ENCODE assay signal across 31 mouse cellular contexts in genomic region chr8:45329206-45329980, GRCm38 (mm10). TPM values are rescaled to one million over a fixed set of nuclear protein-coding genes. Genes with fewer than 3 reads are reported as not detected.
DNase-seq lines count a peak whose midpoint lies in the region; ATAC-seq and TF ChIP-seq lines count a peak whose summit lies in the region.
"Had no signal": no experiment of that assay in that cellular context is flagged by ENCODE, and none has a peak within 500 bp of the region (broad histone marks: within the 10 kb centered on the region; RNA-seq: fewer than 3 reads in every experiment).

No protein-coding gene starts in this region.

- H3K4me1 ChIP-seq in heart, embryonic 10.5 days: 0 out of 2 replicates have a peak, but pooled peaks cover 6% of the 10 kb centered on the region
- H3K4me1 ChIP-seq in hindbrain, postnatal 0 days (ENCODE audit: insufficient read depth, low read length): peaks cover 7% of the 10 kb centered on the region; the same call in 1 of the 2 replicates
- peaks cover 4% of the 10 kb centered on the region; the same call in 1 of the 2 replicates for H3K4me1 ChIP-seq in kidney, adult 2 months (ENCODE audit: control insufficient read depth, insufficient read depth, low read length)

- 84% methylated on average over 6 of the region's 6 CpGs for WGBS in heart, embryonic 10.5 days
- 95% methylated on average over 6 of the region's 6 CpGs for WGBS in hindbrain, postnatal 0 days
- WGBS in kidney, adult 2 months: 91% methylated on average over 6 of the region's 6 CpGs

- DNase-seq in heart, adult 11 months: peak; percentile 90
- no peak for DNase-seq in heart, embryonic 10.5 days (ENCODE audit: low spot score)
- DNase-seq in NIH3T3 (ENCODE audit: low read depth): peak; percentile 40
- peak; percentile 34 to 58 for DNase-seq in lung, adult 18-20 months
- DNase-seq in lung, postnatal 36 days: peak; percentile 75
- DNase-seq in hindbrain, postnatal 0 days (ENCODE audit: low spot score): no peak
- no peak for DNase-seq in kidney, adult 2 months
- DNase-seq: adrenal gland, adult 2 months; cerebellum, adult 9-10 months; gastrocnemius, postnatal 14 days; kidney, adult 18-20 months; right cerebral cortex, adult 18-20 months; right cerebral cortex, postnatal 4 days; thymus, adult 18-20 months; thymus, postnatal 4 days had no signal

- no peak for TF ChIP-seq POLR2A in kidney, adult 2 months (IDR thresholded peaks at IDR 0.05; ENCODE audit: low read depth, low read length)

- H3K9me3 ChIP-seq in heart, embryonic 10.5 days: no peaks in the 10 kb centered on the region
- H3K9me3 ChIP-seq in hindbrain, postnatal 0 days (ENCODE audit: low read length): no peaks in the 10 kb centered on the region
- H3K9me3 ChIP-seq: embryonic facial prominence, embryonic 15.5 days; forebrain, embryonic 10.5 days; liver, embryonic 15.5 days; midbrain, embryonic 10.5 days had no signal

- no peak overlapping the region for H3K4me2 ChIP-seq in hindbrain, postnatal 0 days (ENCODE audit: low read depth, low read length)
- H3K4me2 ChIP-seq: embryonic facial prominence, embryonic 15.5 days; heart, embryonic 11.5 days; liver, embryonic 15.5 days had no signal

- no peak for ATAC-seq in hindbrain, postnatal 0 days
- ATAC-seq: forebrain, embryonic 16.5 days; midbrain, embryonic 16.5 days had no signal

- 0 out of 2 replicates have a peak, but pooled peaks cover 6% of the 10 kb centered on the region for H3K27me3 ChIP-seq in heart, embryonic 10.5 days (ENCODE audit: insufficient read depth, poor library complexity, severe bottlenecking)
- H3K27me3 ChIP-seq in hindbrain, postnatal 0 days (ENCODE audit: insufficient read depth, low read length): no peaks in the 10 kb centered on the region
- H3K27me3 ChIP-seq in kidney, adult 2 months (replicated peaks; ENCODE audit: control insufficient read depth, insufficient read depth, low read length): no peaks in the 10 kb centered on the region
- H3K27me3 ChIP-seq: embryonic facial prominence, embryonic 15.5 days; liver, embryonic 15.5 days had no signal

- H3K27ac ChIP-seq in heart, embryonic 10.5 days: no peak overlapping the region
- H3K27ac ChIP-seq in hindbrain, postnatal 0 days: no peak overlapping the region
- H3K27ac ChIP-seq in kidney, adult 2 months (ENCODE audit: insufficient read depth, low read depth, low read length): no peak overlapping the region
- H3K27ac ChIP-seq: embryonic facial prominence, embryonic 15.5 days; forebrain, embryonic 10.5 days; kidney, postnatal 0 days; left cerebral cortex, adult 2 months; liver, embryonic 15.5 days; midbrain, embryonic 10.5 days had no signal

- no peak overlapping the region for H3K4me3 ChIP-seq in heart, embryonic 10.5 days
- no peak overlapping the region for H3K4me3 ChIP-seq in hindbrain, postnatal 0 days (ENCODE audit: low read length)
- no peak overlapping the region for H3K4me3 ChIP-seq in kidney, adult 2 months (ENCODE audit: insufficient read depth, low read depth, low read length)
- H3K4me3 ChIP-seq: embryonic facial prominence, embryonic 15.5 days; forebrain, embryonic 10.5 days; left cerebral cortex, adult 2 months; liver, embryonic 15.5 days; midbrain, embryonic 10.5 days; myocyte had no signal

- H3K9ac ChIP-seq in hindbrain, postnatal 0 days (replicated peaks; ENCODE audit: low read length): no peak overlapping the region
- H3K9ac ChIP-seq: embryonic facial prominence, embryonic 15.5 days; liver, embryonic 15.5 days had no signal

- no peaks in the 10 kb centered on the region for H3K36me3 ChIP-seq in heart, embryonic 10.5 days
- H3K36me3 ChIP-seq in hindbrain, postnatal 0 days (ENCODE audit: insufficient read depth, low read length): no peaks in the 10 kb centered on the region
- no peaks in the 10 kb centered on the region for H3K36me3 ChIP-seq in kidney, adult 2 months (ENCODE audit: control insufficient read depth, insufficient read depth, low read length)
- H3K36me3 ChIP-seq: embryonic facial prominence, embryonic 15.5 days; forebrain, embryonic 10.5 days; liver, embryonic 15.5 days; midbrain, embryonic 10.5 days had no signal

- TF ChIP-seq CTCF in hindbrain, postnatal 0 days (IDR thresholded peaks at IDR 0.05; ENCODE audit: low read depth): no peak
- no peak for TF ChIP-seq CTCF in kidney, adult 2 months (conservative IDR thresholded peaks at IDR 0.05; ENCODE audit: insufficient read depth, insufficient read length, low read depth, low read length)

RNA-seq across cellular contexts. Expression of gene Cyp4v3, which starts 3.6 kb away (rescaled TPM):
- 0.26 and 0.37 TPM in 2 replicates for polyA plus RNA-seq in heart, embryonic 10.5 days (2016; fragmentation: Nextera tagmentation; extraction: Ambion mirVana)
- 2.4 and 3.1 TPM in 2 replicates for total RNA-seq in hindbrain, postnatal 0 days (2014; rRNA removed)
- 2.8 and 3.0 TPM in 2 replicates for polyA plus RNA-seq in hindbrain, postnatal 0 days (2015; fragmentation: Nextera tagmentation; extraction: Ambion mirVana)
- polyA plus RNA-seq in kidney, adult 2 months (2012; rRNA removed): 1.4 and 1.8 TPM in 2 replicates

RNA-seq across cellular contexts. Expression of gene Gm45753, which starts 21.1 kb away (rescaled TPM):
- polyA plus RNA-seq in heart, embryonic 10.5 days (2016; fragmentation: Nextera tagmentation; extraction: Ambion mirVana): not detected in 2 replicates
- total RNA-seq in hindbrain, postnatal 0 days (2014; rRNA removed): not detected in 2 replicates
- polyA plus RNA-seq in hindbrain, postnatal 0 days (2015; fragmentation: Nextera tagmentation; extraction: Ambion mirVana): not detected in 2 replicates
- 0.25 and 0.48 TPM in 2 replicates for polyA plus RNA-seq in kidney, adult 2 months (2012; rRNA removed)
- total RNA-seq: gastrocnemius, postnatal 14 days; layer of hippocampus, postnatal 10 days; left cerebral cortex, adult 2 months; left cerebral cortex, postnatal 36 days had no signal
- polyA plus RNA-seq: adrenal gland, adult 2 months; forebrain, embryonic 10.5 days; forebrain, embryonic 16.5 days; heart, embryonic 11.5 days; heart, postnatal 0 days; hindbrain, embryonic 11.5 days; limb, embryonic 14.5 days; midbrain, embryonic 16.5 days; myocyte; neural tube, embryonic 14.5 days had no signal

RNA-seq across cellular contexts. Expression of gene Klkb1, which starts 34.7 kb away (rescaled TPM):
- polyA plus RNA-seq in heart, embryonic 10.5 days (2016; fragmentation: Nextera tagmentation; extraction: Ambion mirVana): not detected in 2 replicates
- 0.16 TPM in 1 of 2 replicates, not detected in the other for total RNA-seq in hindbrain, postnatal 0 days (2014; rRNA removed)
- polyA plus RNA-seq in hindbrain, postnatal 0 days (2015; fragmentation: Nextera tagmentation; extraction: Ambion mirVana): 0.06 TPM in 1 of 2 replicates, not detected in the other
- polyA plus RNA-seq in kidney, adult 2 months (2012; rRNA removed): 1.1 and 1.3 TPM in 2 replicates
- total RNA-seq: gastrocnemius, postnatal 14 days; left cerebral cortex, adult 2 months; left cerebral cortex, postnatal 36 days had no signal
- polyA plus RNA-seq: forebrain, embryonic 16.5 days; heart, embryonic 11.5 days; heart, postnatal 0 days; hindbrain, embryonic 11.5 days; midbrain, embryonic 10.5 days; midbrain, embryonic 16.5 days; myocyte had no signal

RNA-seq across cellular contexts. Expression of gene Fam149a, which starts 52.7 kb away (rescaled TPM):
- polyA plus RNA-seq in heart, embryonic 10.5 days (2016; fragmentation: Nextera tagmentation; extraction: Ambion mirVana): 7.7 and 8.8 TPM in 2 replicates
- total RNA-seq in hindbrain, postnatal 0 days (2014; rRNA removed): 24.6 and 27.7 TPM in 2 replicates
- 19.8 and 20.2 TPM in 2 replicates for polyA plus RNA-seq in hindbrain, postnatal 0 days (2015; fragmentation: Nextera tagmentation; extraction: Ambion mirVana)
- polyA plus RNA-seq in kidney, adult 2 months (2012; rRNA removed): 31.0 and 31.6 TPM in 2 replicates

Comparison
In these comparisons a context has a peak if more than half of its experiments do, and no peak if none do; other contexts are left out.
1. DNase-seq: peak in heart, adult 11 months (single experiment), NIH3T3 (single experiment), lung, adult 18-20 months (2 of 2) and lung, postnatal 36 days (single experiment); none in heart, embryonic 10.5 days (single experiment), hindbrain, postnatal 0 days (single experiment) and kidney, adult 2 months (single experiment).